Comparison of ENCODE assay signal across 8 mouse cellular contexts in the genomic region with DNA sequence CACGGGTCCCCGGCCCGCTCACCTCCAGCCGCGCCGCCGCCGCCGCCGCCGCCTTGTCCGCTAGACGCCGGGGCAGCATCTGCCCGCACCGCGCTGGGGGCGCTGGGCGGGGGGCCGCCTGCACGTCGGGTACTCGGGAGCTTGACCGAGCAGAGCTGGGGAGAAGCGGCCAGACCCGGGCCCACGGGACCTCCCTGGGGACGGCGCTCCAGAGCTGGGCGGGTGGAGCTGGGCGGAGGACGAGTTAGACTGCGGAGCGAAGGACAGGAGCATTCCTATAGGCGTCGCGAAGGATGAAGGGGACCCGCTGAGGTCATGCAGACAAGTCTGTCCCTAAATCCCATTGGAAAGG. TPM values are rescaled to one million over a fixed set of nuclear protein-coding genes. Genes with fewer than 3 reads are reported as not detected.
DNase-seq lines count a peak whose midpoint lies in the region; ATAC-seq and TF ChIP-seq lines count a peak whose summit lies in the region.

A gene (minus strand): TSS at position 215 of the 352 bp plus-strand sequence.

- no peak for TF ChIP-seq CTCF in E14TG2a.4 (conservative IDR thresholded peaks at IDR 0.05; ENCODE audit: low read length)

- H3K9ac ChIP-seq in embryonic facial prominence, embryonic 14.5 days (ENCODE audit: low read depth, low read length): peak within 1 kb of the TSS; percentile 88
- peak within 1 kb of the TSS; percentile 92 for H3K9ac ChIP-seq in heart, embryonic 13.5 days
- no peak within 1 kb of the TSS for H3K9ac ChIP-seq in liver, embryonic 16.5 days (ENCODE audit: low read depth, low read length)

- H3K4me2 ChIP-seq in embryonic facial prominence, embryonic 14.5 days (ENCODE audit: low read depth, low read length): peak within 1 kb of the TSS; percentile 77
- H3K4me2 ChIP-seq in heart, embryonic 13.5 days: peak within 1 kb of the TSS; percentile 72
- H3K4me2 ChIP-seq in liver, embryonic 16.5 days (ENCODE audit: low read depth, low read length): peak within 1 kb of the TSS; percentile 68

- peak within 1 kb of the TSS; percentile 89 for H3K27ac ChIP-seq in embryonic facial prominence, embryonic 14.5 days (replicated peaks; ENCODE audit: low read depth, low read length)
- peak within 1 kb of the TSS; percentile 83 for H3K27ac ChIP-seq in heart, embryonic 13.5 days (replicated peaks)
- H3K27ac ChIP-seq in liver, embryonic 16.5 days (ENCODE audit: low read length): no peak within 1 kb of the TSS

- peaks cover 60% of the 10 kb centered on the region for H3K27me3 ChIP-seq in E14TG2a.4 (ENCODE audit: insufficient read depth, low read length)
- H3K27me3 ChIP-seq in embryonic facial prominence, embryonic 14.5 days (replicated peaks; ENCODE audit: control insufficient read depth, insufficient read depth, low read length): 0 out of 2 replicates have a peak, but pooled peaks cover 3% of the 10 kb centered on the region
- no peaks in the 10 kb centered on the region for H3K27me3 ChIP-seq in heart, embryonic 13.5 days (replicated peaks)
- peaks cover 33% of the 10 kb centered on the region for H3K27me3 ChIP-seq in liver, embryonic 16.5 days (ENCODE audit: control insufficient read depth, insufficient read depth, low read depth, low read length)

- DNase-seq in ZHBTc4 (ENCODE audit: low read depth, low spot score): peak; percentile 67
- peak; percentile 44 for DNase-seq in embryonic facial prominence, embryonic 14.5 days (ENCODE audit: low spot score)
- DNase-seq in kidney, postnatal 4 days: peak; percentile 46 to 54
- peak; percentile 60 to 66 for DNase-seq in right cerebral cortex, postnatal 10 days (ENCODE audit: low spot score in 2 of 2)
- DNase-seq in MN1 (ENCODE audit: low spot score): no peak

- peak; percentile 80 for ATAC-seq in embryonic facial prominence, embryonic 14.5 days (ENCODE audit: low read depth)
- peak; percentile 46; the same call in 1 of the 2 replicates for ATAC-seq in heart, embryonic 13.5 days (ENCODE audit: extremely low read depth, insufficient number of reproducible peaks, low FRiP score, low TSS enrichment)
- ATAC-seq in liver, embryonic 16.5 days (ENCODE audit: low read depth): no peak

- no peaks in the 10 kb centered on the region for H3K9me3 ChIP-seq in E14TG2a.4 (ENCODE audit: low read length)
- H3K9me3 ChIP-seq in embryonic facial prominence, embryonic 14.5 days (ENCODE audit: control insufficient read depth, low read length): no peaks in the 10 kb centered on the region
- no peaks in the 10 kb centered on the region for H3K9me3 ChIP-seq in heart, embryonic 13.5 days
- no peaks in the 10 kb centered on the region for H3K9me3 ChIP-seq in liver, embryonic 16.5 days (replicated peaks; ENCODE audit: control insufficient read depth, low read length)

- H3K4me1 ChIP-seq in E14TG2a.4 (replicated peaks; ENCODE audit: low read depth, low read length): no peaks in the 10 kb centered on the region; the same call in 1 of the 2 replicates
- H3K4me1 ChIP-seq in embryonic facial prominence, embryonic 14.5 days (ENCODE audit: control insufficient read depth, insufficient read depth, low read length): peaks cover 2% of the 10 kb centered on the region; the same call in 1 of the 2 replicates
- H3K4me1 ChIP-seq in heart, embryonic 13.5 days: peaks cover 4% of the 10 kb centered on the region; the same call in 1 of the 2 replicates
- no peaks in the 10 kb centered on the region for H3K4me1 ChIP-seq in liver, embryonic 16.5 days (ENCODE audit: control insufficient read depth, low read depth, low read length)

- no peaks in the 10 kb centered on the region for H3K36me3 ChIP-seq in E14TG2a.4 (ENCODE audit: insufficient read depth, low read length)
- H3K36me3 ChIP-seq in embryonic facial prominence, embryonic 14.5 days (ENCODE audit: control insufficient read depth, insufficient read depth, low read length): no peaks in the 10 kb centered on the region
- H3K36me3 ChIP-seq in heart, embryonic 13.5 days: no peaks in the 10 kb centered on the region
- no peaks in the 10 kb centered on the region for H3K36me3 ChIP-seq in liver, embryonic 16.5 days (ENCODE audit: control insufficient read depth, insufficient read depth)

- whole genome bisulfite sequencing in embryonic facial prominence, embryonic 14.5 days: 0% methylated on average over 20 of the region's 38 CpGs
- 1% methylated on average over 38 of the region's 38 CpGs for WGBS in heart, embryonic 13.5 days
- 2% methylated on average over 35 of the region's 38 CpGs for WGBS in liver, embryonic 16.5 days (ENCODE audit: insufficient replicate concordance)

- peak within 1 kb of the TSS; percentile 85 for H3K4me3 ChIP-seq in E14TG2a.4 (replicated peaks; ENCODE audit: low read length)
- peak within 1 kb of the TSS; percentile 83 for H3K4me3 ChIP-seq in embryonic facial prominence, embryonic 14.5 days (ENCODE audit: low read depth, low read length)
- peak within 1 kb of the TSS; percentile 69 for H3K4me3 ChIP-seq in heart, embryonic 13.5 days
- peak within 1 kb of the TSS; percentile 57 for H3K4me3 ChIP-seq in liver, embryonic 16.5 days (ENCODE audit: low read depth, low read length)

RNA-seq across cellular contexts. Expression of the gene that starts here (rescaled TPM):
- 3.9 and 4.8 TPM in 2 replicates for polyA plus RNA-seq in embryonic facial prominence, embryonic 14.5 days (2014; fragmentation: Nextera tagmentation; extraction: Ambion mirVana)
- 4.9 and 6.0 TPM in 2 replicates for polyA plus RNA-seq in heart, embryonic 13.5 days (2015; fragmentation: Nextera tagmentation; extraction: Ambion mirVana)
- polyA plus RNA-seq in liver, embryonic 16.5 days (2015; fragmentation: Nextera tagmentation; extraction: Ambion mirVana): 0.41 and 0.51 TPM in 2 replicates
